Mouse (Mus musculus): ENCODE measurements around the gene Bsph1. TPM values are rescaled to one million over a fixed set of nuclear protein-coding genes. Genes with fewer than 3 reads are reported as not detected.
A peak's percentile ranks its signal among the peaks of the same experiment; 100 is the strongest.
"Not testable (repeated sequence)": the region's sequence is repeated elsewhere in the genome, so short reads cannot be mapped to it uniquely, and the experiment has no call there.

The Bsph1 gene
- polyA plus RNA-seq (2015; fragmentation: Nextera tagmentation; extraction: Ambion mirVana), result not detected in 2 replicates

DNA sequence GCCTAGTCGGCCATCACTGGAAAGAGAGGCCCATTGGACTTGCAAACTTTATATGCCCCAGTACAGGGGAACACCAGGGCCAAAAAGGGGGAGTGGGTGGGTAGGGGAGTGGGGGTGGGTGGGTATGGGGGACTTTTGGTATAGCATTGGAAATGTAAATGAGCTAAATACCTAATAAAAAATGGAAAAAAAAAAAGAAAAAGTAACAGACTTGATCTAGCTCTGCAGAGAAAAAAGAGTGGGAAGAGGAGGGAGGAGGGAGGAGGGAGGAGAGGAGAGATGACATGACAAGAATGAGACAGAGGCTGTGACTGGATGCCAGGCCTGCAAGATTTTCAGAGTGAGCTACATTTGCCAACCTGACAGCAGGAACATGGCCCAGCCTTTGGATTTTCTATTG is at the start of gene Bsph1:
Gene Bsph1, plus strand, starts transcription at position 301 of the 400 bp plus-strand sequence.
- not testable (repeated sequence) for H3K9ac ChIP-seq (ENCODE audit: low read depth, low read length); H3K9me3 ChIP-seq (ENCODE audit: control insufficient read depth); H3K4me2 ChIP-seq (replicated peaks; ENCODE audit: low read depth); H3K27ac ChIP-seq (ENCODE audit: low read depth, low read length); ATAC-seq; H3K4me1 ChIP-seq (replicated peaks; ENCODE audit: control insufficient read depth, insufficient read depth, low read length); H3K4me3 ChIP-seq (ENCODE audit: low read depth, low read length); H3K27me3 ChIP-seq (replicated peaks; ENCODE audit: control insufficient read depth, insufficient read depth, low read length); H3K36me3 ChIP-seq (ENCODE audit: control insufficient read depth, insufficient read depth)
- 73% methylated on average over 1 of the region's 1 CpGs for WGBS

DNA sequence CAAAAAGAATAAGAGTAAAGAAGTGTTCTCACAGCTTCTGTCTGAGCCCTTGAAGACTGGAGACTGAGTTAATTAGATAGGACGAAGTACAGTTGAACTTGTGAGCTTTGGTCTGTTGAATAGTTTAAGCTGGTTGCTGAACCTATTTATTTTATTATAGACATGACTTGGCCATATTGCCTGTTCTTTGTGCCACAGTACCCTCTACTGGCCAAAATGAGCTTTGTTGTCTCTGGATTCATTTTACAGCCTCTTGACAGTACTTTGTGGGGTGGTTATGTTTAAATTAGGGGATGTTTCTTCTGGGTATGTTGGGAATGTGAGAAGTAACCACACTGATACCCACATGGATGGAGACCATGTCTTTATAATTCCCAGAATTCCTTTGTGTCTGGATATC is 60.9 kb downstream of the Bsph1 start:
- no peak for ATAC-seq
- Histone ChIP-seq H3K36me3 (ENCODE audit: control insufficient read depth, insufficient read depth) (no peaks in the 10 kb centered on the region), H3K27ac (ENCODE audit: low read depth, low read length) (no peak overlapping the region), H3K9ac (ENCODE audit: low read depth, low read length) (no peak overlapping the region), H3K9me3 (ENCODE audit: control insufficient read depth) (no peaks in the 10 kb centered on the region), H3K4me2 (replicated peaks; ENCODE audit: low read depth) (no peak overlapping the region), H3K27me3 (replicated peaks; ENCODE audit: control insufficient read depth, insufficient read depth, low read length) (no peaks in the 10 kb centered on the region), H3K4me3 (ENCODE audit: low read depth, low read length) (no peak overlapping the region), H3K4me1 (replicated peaks; ENCODE audit: control insufficient read depth, insufficient read depth, low read length) (no peaks in the 10 kb centered on the region)
- peak; percentile 42; the same call in 1 of the 2 replicates for TF ChIP-seq CTCF (IDR thresholded peaks at IDR 0.05; ENCODE audit: low read depth)
- 69% methylated on average over 1 of the region's 1 CpGs for WGBS

Other genes with a start within 250 kb of the Bsph1 start
- not detected in 2 replicates for gene Vmn1r89, start 237.8 kb upstream of the Bsph1 start, polyA plus RNA-seq (2015; fragmentation: Nextera tagmentation; extraction: Ambion mirVana)
- 30.0 and 34.4 TPM in 2 replicates for gene Lig1, start 173.6 kb upstream of the Bsph1 start, polyA plus RNA-seq (2015; fragmentation: Nextera tagmentation; extraction: Ambion mirVana)
- gene Zswim9, start 172.1 kb upstream of the Bsph1 start, polyA plus RNA-seq (2015; fragmentation: Nextera tagmentation; extraction: Ambion mirVana), result 1.6 and 1.9 TPM in 2 replicates
- 0.20 and 0.21 TPM in 2 replicates for gene Pla2g4c, start 126.2 kb upstream of the Bsph1 start, polyA plus RNA-seq (2015; fragmentation: Nextera tagmentation; extraction: Ambion mirVana)
- not detected in 2 replicates for gene Cabp5, start 52.7 kb upstream of the Bsph1 start, polyA plus RNA-seq (2015; fragmentation: Nextera tagmentation; extraction: Ambion mirVana)
- not detected in 2 replicates for gene Bsph2, start 120.2 kb downstream of the Bsph1 start, polyA plus RNA-seq (2015; fragmentation: Nextera tagmentation; extraction: Ambion mirVana)
- gene Sult2a5, start 173.1 kb downstream of the Bsph1 start, polyA plus RNA-seq (2015; fragmentation: Nextera tagmentation; extraction: Ambion mirVana), result not detected in 2 replicates

All from intestine, postnatal 0 days (tissue).